Mouse (Mus musculus): ENCODE data around the gene H60b.
A peak's percentile ranks its signal among the peaks of the same experiment; 100 is the strongest.
"Not testable (repeated sequence)": the region's sequence is repeated elsewhere in the genome, so short reads cannot be mapped to it uniquely, and the experiment has no call there.

The H60b gene

DNA sequence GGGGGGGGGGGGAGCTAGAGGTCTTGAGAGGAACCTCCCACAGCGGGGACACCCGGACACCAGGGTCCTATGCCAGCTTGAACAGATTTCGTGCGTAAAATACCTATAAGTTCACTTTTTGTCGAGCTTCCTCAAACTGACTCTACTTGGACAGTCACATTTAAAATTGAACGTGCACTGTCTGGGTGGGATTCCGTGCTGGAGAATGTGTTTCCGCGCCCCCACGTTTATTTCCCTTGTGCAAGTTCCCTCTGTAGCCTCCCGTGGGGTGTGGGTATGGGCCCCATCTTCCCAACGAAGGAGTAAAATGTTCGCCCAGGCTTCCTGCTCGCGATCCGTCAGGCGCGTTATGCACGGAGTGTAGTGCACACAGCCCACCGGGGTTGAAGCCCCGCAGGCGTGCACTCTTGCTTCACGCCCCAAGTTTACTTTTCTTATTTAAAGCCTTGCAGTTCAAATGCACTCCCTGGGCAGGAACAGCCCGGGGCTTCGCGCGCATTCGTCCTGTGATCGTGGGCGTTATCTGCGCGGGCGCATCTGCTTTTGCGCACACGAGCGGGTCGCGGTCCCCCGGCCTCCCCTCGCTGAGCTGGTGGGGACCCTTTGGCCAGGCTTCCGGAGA, 115.4 kb downstream of the H60b start:
- no peak for DNase-seq (ENCODE audit: low spot score in 2 of 2)

DNA sequence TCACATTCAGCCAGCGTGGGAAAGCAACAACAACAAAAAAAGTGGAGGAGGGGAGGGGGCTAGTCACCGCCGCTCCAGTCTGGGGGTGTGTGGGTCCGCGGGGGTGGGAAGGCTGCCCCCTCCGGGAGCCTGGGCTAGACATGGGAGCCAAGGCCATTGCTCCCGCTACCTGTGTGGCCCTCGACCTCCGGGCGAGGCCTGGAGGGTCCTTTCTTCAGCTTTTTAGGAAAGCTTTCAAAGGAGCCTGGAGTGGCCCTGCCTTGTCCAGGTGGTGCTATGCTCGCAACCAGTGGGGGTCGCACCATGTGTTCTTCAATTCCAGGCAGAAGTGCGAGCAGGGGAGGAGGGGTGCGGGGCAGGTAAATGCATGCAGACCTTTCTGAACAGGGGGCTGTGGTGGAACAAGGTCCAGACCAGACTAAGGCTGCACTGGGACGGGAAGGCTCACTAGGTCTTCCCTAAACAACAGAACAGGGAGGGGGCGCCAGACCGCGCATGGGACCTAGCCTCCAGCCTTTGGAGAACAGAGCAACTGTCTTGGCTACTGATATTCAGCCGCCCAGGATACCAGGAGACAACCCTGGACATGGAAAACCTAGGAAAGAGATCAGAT, 116.2 kb downstream of the H60b start:
- DNase-seq (ENCODE audit: low spot score in 2 of 2) = no peak

DNA sequence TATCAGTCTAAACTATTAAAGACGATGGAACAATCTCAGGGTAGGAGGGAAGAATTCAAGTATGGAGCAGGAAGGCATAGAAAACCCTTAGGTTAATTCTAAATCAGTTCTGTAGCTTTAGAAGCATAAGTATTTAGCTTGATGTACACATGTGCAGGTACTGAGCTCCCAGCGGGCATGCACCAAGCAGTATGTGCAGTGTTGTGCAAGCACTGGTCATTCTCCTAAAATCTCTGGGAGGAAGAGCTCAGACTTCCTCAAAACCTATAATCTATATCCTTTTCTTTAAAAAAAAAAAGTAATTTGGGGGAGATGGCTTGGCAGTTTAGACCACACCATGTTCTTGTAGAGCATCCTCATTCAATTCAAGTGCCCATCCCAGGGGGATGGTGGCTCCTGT, 120.1 kb downstream of the H60b start:
- DNase-seq (ENCODE audit: low spot score in 2 of 2) = not testable (repeated sequence)

DNA sequence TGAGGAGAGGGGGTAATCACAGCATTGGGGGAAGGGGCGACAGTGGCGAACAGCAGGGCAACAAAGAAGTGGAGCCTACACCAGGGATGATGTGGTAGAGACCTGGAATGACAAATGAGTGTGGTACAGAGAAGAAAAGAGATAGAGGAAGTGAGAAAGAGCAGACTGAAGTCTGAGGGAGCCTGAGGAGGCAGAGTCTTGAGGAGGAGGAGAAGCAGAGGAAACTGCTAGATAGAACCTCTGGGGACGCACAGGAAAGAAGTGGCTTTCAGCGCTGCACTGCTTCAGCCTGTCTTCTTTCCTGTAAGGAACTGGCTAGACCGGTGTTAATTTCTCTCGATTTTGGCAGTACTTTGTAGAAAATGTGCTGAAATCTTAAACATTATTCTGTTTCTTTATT, 124.4 kb downstream of the H60b start:
- peak; percentile 19 to 22 for DNase-seq (ENCODE audit: low spot score in 2 of 2)

DNA sequence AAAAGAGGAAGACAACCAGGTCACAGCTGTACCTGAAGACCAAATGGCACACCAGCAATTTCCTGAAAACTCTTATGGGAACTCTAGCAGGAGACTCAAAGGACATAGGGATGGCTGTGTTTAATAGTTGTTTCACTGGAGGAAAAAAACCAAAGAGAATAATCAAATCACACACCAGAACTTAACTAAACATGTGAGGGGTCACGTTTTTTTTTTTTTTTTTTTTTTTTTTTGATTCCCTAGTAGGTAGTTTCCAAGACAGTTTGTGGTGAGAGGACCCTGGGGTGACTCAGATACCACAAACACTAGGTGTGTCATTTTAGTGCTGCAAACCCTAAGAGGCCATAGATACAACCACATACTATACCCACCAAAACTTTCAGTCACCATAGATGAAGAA, 137.3 kb downstream of the H60b start:
- DNase-seq (ENCODE audit: low spot score in 2 of 2) = no peak

DNA sequence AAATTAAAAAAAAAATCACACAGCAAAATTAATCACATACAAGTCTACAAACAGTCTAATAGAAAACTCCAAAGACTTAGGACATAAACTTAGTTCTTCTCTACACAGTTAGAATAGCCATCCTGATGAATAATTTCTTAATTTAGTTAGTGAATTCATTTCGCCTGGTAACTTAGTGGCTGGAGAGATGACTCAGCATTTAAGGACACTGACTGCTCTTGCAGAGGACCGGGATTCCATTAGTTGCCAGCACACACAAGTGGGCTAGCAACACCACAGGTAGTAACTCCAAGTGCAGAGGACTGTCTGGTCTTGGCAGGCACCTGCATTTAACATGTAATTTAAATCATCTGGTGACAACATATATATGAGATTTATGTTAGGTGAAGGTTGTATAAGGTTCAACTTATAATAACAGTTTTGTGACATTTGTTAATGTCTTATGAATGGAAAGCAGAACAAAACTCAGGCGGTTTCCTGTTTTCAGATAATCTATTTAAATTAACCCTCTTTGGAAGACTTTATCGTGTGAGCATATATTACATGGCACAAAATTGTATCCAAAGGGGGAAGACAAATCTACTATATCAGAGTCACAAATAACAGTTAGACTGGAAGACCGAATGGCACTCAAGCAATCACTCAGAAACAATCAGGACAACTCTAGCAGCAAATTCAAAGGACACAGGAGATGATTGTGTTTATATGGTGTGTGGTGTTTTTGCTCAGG, 138.8 kb downstream of the H60b start:
- DNase-seq (ENCODE audit: low spot score in 2 of 2) = no peak

DNA sequence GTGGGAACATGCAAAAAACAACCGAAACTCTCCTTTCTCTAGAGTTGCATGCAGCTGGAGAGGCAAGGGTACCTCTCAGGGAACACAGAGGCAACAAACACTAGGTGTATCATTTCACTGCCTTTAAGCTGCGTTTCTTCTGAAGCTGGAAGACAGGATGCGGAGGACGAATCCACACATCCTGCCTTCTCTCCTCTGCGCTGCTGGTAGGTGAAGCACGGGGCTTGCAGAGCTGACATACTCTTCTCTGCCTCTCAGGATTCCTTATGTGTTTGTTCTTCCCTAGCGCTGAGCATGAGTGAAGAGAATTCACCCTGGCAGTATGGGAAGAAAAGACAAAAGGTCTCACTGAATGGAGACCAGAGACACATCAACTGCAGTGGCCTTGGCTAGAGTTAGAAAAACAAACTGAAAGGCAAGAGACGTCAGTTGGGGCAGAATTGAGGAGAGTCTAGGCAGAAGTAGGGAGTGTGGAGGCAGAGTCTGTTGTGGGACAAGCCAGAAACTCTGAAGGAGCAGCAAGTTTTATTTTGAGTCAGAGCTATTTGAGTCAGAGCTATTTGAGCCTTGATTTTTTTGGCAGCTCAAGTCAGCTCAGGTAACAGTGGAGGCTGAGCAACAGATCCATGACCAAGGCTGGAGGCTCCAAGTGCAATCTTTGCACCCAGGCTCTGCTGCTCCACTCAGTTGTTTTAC, 139.5 kb downstream of the H60b start:
- DNase-seq (ENCODE audit: low spot score in 2 of 2) = no peak

DNA sequence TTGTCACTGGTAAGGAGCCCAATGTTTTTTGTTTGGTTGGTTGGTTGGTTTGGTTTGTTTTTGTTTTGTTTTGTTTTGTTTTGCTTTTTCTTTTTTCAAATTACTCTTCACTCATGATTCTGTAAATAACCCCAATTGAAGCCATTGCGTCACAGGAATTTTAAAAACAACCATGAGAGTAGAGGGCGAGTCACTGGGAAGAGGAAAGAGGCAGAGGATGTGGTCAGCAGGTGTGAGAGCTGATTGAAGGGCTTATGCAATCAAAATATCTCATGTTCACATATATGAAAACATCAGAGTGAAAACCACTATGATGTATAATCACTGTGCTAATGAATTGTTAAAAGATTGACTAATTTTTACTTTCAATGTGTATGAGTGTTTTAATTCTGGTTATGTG, 140.9 kb downstream of the H60b start:
- no peak for DNase-seq (ENCODE audit: low spot score in 2 of 2)

DNA sequence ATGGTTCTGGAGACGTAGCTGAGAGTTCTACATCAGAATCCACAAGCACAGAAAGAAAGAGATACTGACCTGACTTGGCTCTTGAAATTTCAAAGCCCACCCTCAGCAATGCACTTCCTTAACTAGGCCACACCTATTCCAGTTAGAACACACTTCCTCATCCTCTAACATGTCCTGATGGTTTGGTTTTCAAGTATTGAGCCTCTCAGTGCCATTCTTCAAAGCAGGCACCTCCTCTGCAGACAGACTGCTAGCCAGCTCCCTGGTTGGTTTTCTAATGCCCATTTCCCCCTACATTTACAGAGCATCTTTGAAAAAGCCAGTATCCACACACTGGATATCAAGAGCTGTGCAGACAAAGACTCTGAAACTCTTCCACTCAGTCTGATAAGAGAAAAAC, 143.3 kb downstream of the H60b start:
- DNase-seq (ENCODE audit: low spot score in 2 of 2) = peak in 1 of 2 experiments; percentile 19

DNA sequence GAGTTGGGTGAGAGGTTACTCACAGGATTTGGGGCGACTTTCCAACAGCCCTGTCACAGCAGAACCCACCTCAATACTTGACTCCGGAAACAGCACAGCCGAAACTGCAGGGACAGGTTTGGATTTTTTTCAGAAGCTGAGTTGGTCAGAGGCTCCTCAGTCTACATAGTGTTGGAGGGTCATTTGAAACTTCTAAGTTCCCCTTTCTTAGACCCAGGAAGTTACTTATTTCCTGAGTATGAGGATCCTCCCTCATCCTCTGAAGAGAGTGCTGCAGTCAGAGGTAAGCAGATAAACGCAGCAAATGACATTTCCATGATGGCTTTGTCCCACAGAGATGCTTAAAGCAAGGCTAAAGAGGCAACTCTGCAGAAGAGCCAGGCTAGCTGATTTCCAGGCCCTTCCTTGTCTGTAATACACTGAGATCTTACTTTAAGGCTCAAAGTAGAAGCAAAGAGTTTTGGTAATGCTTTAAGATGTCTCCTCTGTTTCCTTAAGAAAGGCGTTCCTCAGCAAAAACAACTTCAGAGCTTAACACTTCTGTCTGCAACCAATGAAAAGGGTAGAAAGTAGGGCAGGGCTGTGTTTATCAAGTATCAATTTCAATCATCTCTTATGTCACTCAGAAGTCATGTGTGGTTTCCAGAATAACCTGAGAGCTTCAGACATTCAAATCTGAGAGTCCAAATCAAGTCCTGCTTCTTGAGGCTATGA, 144.1 kb downstream of the H60b start:
- DNase-seq (ENCODE audit: low spot score in 2 of 2) = peak; percentile 26 to 47

DNA sequence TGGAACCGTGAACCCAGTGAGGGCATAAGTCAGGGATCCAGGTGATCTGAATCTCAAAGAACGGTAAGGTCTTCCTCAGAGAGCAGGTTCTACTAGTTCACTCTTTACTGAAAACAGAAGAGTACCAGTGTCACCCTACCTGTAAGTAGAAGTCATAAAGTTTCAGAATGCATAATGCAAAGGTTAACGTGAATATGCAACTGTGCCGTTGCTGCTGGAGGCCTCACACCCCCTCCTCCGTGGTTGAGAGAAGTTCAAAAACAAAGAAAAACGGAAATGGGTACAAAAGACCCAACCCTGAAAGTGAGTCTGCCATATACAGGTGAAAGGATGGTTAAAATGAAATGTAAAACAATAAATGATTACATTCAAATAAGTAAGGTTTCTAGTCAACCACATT, 145.3 kb downstream of the H60b start:
- no peak for DNase-seq (ENCODE audit: low spot score in 2 of 2)

DNA sequence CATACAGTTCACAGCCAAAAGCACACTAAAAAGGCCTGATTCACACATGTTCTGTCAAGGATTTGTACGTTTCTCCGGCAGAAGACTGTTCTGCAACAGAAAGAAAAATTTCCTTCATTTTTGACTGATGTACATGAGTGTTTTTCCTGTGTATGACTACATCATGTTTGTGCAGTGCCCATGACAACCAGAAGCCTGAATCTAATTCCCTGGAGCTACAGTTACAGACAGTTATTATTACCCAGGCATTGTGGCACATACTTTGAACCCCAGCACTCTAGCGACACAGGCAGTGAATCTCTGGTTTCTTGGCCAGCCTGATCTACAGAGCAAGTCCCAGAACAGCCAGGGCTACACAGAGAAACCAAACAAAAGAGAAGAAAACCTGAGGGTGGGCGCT, 147.4 kb downstream of the H60b start:
- DNase-seq (ENCODE audit: low spot score in 2 of 2) = no peak

DNA sequence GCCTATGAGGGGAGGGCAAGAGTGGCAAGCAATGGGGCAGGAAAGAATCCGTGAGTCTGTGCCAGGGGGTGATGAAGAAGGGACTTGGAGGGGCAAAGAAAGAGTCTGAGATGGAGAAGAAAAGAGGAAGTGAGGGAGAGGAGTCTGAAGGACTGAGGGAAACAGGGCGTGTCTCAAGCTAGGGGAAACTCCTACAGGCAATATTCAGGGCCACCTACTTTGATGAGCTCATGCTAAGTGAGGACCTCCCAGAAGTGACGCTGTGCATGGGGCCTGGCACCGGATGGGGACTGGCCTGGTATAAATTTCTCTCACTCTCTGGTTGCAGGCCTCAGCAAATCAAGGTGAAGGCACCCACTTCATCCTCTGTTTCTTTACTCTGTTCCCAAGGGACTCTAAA, 148.1 kb downstream of the H60b start:
- peak; percentile 69 to 73 for DNase-seq (ENCODE audit: low spot score in 2 of 2)

DNA sequence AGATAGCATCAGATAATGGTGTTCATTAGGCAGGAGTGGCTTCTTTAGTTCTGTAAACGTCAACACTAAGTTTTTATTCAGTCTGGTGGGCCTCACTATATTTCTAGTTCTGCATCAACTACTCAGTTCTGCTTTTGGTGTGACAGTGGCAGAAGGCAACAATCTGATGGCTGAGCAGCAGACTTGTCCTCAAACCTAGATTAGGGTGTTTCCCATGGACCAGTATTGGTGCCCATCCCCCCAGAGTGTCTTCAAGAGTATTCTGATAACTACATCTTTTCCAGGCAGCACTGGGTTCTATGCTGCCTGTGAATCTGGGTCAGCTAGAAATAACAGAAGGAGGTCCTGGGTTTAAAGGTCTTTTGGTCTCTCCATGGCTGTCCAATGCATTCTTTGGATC, 149.8 kb downstream of the H60b start:
- no peak for DNase-seq (ENCODE audit: low spot score in 2 of 2)

DNA sequence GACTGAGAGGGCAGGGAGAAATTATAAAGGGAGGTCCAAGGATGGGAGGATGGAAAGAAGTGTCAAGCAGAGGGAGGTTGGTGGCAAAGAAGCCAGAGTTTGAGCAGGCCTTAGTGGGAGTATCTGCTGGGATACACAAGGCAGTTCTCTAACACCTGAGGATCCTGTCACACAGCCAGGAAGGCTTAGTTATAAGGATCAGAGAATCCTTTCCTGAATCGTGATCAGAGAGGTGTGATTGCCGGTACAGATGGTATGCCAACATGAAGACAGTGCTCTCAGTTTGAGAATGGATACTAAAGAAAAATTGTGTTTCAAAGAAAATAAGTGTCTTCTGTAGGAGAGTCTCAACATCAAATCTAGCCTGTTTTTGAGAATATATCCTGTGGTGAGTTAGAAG, 164.5 kb downstream of the H60b start:
- no peak for DNase-seq (ENCODE audit: low spot score in 2 of 2)

Measured in spleen, postnatal 36 days (tissue).